Mouse (Mus musculus): Measurements from ENCODE around the gene Igflr1.

GRCm38 (mm10) chr7:30588676-30589434 lies 23.6 kb downstream of the Igflr1 start, which contains the start of gene Kmt2b:
- TF ChIP-seq CTCF (IDR thresholded peaks at IDR 0.05; ENCODE audit: control insufficient read depth, insufficient read depth, low read length) (no peak; the same call in 1 of the 2 replicates), POLR2A (IDR thresholded peaks at IDR 0.05; ENCODE audit: borderline replicate concordance, control insufficient read depth, low read depth, low read length) (peak; percentile 42; the same call in 1 of the 2 replicates)

All from bone marrow, adult 2 months (tissue).